Mouse (Mus musculus) yolk sac, embryonic 10.5 days (tissue): ENCODE results near the gene Extl1.

Experiments used
- DNase-seq: peaks from one replicate; pipeline ENCODE4 v3.0.0-alpha.2; 2017; ENCODE audit warnings: low spot score

Gene Extl1

DNA sequence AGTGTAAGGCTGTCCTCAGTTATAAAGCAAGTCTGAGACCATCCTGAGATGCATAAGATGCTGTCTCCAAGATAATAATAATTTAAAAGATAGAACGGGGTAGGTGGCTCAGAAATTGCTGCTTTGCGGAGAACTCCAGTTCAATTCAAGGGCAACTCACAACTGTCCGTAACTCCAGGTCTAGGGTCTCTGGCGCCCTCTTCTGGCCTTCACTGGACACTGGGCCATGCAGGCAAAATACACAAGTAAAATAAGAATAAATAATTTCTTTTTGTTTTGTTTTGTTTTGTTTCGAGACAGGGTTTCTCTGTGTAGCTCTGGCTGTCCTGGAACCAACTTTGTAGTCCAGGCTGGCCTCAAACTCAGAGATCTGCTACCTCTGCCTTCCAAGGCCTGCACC, 4.7 kb upstream of the Extl1 start:
- no peak for DNase-seq

DNA sequence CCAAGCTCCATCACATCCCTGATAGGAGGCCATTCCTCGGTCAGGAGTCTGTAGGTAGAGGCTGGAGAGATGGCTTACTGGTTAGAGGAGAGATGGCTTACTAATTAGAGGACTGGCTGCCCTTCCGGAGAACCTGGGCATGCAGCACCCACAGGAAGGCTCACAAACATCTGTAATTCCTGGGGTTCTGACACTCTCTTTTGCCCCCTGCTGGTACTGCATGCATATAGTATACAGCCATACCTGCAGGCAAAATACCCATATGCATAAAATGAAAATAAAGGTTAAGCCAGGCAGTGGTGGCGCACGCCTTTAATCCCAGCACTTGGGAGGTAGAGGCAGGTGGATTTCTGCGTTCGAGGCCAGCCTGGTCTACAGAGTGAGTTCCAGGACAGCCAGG, 3.6 kb upstream of the Extl1 start:
- DNase-seq, result no peak

DNA sequence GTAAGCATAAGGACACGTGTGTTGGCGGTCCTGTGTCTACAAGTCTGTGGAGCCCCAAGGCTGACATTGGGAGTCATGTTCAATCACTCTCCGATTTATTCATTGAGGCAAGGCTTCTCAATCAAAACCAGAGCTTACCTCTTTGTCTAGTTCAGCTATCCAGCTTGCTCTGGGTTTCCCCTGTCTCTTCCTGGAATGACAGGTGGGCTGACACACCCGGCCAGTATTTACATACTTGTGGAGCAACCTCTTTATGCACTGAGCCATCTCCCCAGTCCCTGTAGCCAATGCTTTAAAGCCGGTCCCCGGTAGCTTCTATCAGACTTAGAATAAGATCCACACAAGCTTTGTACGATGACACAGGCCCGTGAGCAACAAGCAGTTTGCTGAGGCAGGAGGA, 4.1 kb downstream of the Extl1 start:
- DNase-seq, result no peak

DNA sequence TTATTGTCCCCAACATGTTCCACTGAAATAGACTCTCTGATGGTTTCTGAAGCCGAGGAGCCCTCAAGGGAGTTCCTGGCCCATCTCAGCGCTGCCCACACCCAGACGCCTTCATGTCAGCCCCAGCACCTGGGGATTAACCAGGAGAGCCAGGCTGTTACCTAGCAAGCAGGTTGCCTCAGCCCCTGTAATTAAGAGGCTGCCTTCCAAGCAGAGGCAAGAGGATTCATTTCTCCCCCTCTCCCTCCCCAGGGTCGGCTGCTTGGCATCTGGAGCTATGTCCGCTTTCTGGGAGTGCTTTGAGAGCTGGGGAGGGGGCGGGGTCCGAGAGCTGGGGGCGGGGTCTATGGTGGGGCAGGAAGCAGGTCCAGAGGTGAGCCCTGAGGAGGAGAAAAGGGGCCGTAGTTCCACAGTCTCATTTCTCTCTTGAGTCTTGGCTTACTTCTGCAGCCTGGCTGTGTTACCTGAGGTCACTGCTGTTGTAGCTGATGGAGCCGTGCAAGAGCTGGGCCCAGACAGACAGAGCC, 5.5 kb downstream of the Extl1 start:
- DNase-seq, result no peak

DNA sequence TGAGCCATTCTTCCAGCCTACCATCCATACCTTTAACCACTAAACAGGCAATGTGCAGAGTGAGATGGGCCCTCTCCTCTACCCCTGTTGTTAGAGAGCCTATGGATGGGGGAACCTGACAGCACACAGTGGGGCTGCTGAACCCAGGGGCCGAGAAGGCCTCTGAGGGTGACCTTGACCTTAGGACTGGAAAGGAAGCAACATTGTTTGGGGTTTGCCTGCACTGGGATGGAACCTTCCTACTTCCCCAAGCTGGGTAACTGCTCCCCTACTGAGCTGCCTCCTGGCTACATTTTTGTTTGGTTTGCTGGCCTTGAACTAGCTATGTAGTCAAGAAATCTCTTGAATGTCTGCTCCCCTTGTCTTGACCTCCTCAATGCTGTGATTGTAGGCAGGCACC, 9.3 kb downstream of the Extl1 start:
- DNase-seq, result no peak

DNA sequence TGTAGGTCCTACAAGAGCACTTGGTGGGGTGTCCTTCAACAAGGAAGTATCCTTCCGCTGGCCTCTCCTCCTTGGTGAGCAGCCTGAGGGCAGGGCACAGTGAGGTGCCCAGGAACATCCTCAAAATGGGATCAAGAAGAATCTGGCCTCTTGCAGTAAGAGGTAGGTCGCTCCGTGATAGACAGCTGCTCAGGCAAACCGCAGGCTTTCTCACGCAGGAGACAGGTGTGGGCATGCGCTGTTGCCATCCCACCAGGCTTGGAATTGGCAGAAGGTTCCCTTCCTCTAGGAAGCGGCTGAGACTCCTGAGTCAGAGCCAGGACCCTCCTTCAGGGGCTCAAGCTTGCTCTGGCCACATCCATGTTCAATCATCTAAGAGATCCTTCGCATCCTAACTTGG, 10.4 kb downstream of the Extl1 start:
- DNase-seq, result no peak

DNA sequence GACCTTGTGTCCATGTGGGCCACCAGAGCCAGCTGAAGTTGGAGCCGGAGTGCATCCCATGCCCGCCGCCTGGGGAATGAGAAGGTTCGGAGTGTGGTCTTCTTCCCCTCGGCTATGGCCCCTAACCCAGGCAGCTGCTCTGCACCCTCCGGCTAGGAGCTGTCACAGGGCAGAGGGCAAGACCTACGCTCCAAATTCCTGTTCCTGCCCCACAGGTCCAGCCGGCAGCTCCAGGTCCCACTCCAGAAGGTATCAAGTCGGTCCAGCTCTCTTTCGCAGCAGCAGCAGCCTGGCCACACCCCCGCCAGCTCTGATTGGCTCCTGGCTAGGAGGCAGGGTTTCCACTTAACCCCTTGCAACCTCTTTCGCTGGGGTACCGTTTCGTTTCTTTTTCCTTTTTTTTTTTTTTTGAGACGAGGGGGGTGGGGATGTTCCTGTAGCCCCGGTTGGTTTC, 11.3 kb downstream of the Extl1 start:
- peak; percentile 64 for DNase-seq

DNA sequence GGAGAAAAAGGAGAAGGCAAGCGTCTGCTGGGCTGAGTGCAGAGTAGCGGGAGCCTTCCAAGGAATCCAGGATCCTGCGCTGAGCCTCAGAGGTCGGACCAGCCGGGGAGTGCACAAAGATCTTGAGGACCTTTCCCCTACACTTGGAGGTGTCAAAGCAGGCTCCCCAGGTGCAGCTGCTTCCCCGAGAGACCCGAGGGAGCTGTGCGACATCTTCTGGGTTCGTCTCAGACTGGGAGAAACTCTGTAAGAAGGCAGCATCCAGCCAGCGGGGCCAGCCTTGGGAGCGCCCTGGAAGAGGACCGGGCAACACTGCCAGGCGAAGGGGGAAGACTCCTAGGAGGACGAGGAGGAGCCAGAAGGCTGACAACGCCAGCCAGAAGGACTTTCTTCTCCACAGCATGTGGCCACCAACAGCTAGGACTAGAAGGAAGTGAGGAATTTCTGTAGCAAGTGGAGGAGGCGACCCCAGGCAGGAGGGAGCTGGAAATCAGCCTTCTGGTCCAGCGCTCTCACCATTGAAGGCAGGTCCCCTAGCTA, 12.3 kb downstream of the Extl1 start:
- DNase-seq, result no peak

DNA sequence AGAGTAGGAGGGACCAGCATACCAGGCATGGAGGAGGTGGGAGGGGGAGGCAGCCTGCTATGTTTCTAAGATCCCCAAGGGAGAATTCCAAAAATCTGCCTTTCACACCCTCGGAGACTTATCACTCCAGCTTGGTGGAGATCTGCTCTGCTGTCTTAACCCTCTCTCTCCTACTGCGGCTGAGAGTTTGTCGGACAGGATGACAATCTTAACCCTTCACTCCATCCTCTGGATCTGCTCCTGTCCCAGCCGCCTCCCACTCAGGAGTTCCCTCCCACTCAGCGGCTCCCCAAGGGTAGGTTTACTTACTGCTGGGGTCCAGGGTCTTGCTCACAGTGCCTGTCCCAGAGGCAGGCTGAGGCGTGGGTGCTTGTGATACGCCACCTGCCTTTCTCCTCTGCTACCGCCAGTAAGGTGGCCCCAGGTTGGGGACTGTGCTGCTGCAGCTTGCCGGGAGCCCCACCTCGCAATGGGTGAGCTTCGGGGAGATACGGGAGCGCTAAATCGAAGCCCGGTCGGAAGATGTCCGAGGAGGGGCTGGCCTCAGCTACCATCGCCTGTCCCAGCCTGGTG, 12.9 kb downstream of the Extl1 start:
- DNase-seq, result peak; percentile 35

DNA sequence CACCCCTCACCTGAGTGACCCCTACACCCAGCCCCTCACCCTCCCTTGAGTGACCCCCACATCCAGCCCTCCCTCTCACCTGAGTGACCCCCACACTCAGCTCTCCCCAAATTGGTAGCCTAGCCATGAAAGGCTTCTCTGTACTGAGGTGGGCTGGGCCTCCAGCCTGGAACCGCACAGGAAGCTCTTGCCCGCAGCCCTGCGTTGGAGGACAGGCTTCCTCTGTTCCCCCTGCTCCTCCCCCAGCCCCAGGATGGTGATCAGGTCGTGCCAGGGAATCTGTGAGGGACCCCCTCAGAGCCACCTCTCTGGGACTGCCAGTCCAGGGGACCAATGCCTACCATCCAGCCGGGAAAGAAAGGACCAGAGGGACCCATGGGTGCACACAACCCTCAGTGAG, 18.4 kb downstream of the Extl1 start:
- DNase-seq, result no peak

DNA sequence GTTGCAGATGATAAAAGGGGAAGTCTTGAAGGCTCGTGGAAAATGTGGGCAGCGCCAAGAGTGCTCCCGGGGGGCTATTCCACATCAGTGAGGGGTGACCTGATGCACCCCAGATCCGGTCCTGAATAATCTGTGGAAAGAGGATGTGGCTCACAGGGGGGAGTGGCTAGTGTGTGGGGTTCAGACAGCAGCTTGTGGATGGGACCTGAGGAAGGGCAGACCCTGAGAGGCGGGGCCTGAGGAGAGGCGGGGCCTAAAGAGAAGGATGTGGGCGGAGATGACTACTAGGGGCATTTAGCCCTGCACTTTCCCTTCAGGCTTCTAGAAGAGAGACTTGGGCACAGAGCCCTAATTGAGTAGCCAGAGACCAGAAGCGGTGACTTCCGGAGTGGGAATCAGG, 21.1 kb downstream of the Extl1 start:
- DNase-seq, result no peak

DNA sequence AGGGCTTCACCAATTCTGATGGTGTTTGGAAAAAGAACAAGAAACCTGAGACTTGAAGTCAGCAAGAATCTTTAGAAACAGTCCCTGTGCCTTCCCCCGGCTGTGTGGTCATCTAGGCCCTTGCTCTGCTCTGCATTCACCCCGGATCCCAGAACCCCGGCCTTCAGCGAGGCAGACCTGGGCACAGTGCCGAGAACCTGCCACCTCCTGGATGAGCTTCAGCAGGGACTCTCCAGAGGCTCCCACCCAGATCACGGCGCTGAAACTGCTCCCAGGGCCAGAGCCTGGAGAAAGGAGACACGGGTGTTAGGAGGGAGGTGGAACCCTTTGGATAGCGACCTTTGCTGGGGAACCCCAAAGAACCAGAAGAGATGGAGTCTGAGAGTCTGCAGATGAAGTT, 21.5 kb downstream of the Extl1 start:
- no peak for DNase-seq

DNA sequence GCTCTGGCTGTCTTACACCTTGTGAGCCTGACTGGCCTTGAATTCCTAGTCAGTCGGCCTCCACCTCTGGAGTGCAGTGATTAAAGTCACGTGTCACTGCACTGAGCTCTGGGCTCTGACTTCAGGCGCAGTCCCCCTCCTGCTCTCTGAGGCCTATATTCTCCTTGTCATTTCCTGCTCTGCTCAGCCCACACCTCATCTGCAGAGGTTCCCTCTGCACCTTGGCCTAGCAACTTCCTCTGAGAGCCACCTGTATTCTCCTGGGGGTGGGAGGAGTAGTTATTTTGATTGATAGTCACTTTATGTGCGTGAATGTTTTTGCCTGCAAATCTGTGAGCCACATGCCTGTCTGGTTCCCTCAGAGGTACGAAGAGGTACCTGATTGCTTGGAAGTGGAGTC, 22.4 kb downstream of the Extl1 start:
- DNase-seq, result peak; percentile 63

DNA sequence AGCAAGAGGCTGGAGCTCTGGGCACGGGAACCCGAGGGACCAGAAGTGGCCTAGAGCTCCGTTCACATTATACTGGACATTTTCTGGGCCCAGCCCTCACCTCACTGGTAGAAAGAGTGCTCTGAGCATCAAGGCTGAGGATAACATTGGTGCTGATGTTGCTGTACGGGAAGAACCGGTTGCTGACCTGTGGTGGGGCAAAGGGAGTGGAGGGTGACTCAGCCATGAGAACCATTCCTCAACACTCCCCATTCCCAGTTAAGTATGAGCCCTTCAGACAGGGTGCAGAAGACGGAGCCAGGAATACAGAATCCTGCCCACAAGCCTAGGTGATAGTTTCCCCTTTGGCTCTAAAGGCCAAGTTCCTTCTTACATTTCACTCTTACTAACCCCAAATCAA, 24.0 kb downstream of the Extl1 start:
- no peak for DNase-seq

DNA sequence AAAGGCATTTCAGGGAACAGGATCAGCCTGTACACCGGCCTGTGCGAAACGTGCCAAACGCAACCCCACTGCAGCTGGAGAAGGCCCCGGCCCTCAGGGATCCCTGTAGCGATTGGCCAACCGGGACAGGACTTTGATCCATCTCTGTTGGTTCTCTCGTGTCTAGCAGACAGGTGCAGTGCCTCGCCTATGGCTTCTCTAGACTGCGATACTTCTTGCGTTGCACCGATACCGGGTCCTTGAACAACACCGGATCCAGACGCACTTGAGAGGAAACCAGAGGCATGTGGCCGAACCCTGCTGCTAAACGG, 26.2 kb downstream of the Extl1 start:
- DNase-seq, result no peak

DNA sequence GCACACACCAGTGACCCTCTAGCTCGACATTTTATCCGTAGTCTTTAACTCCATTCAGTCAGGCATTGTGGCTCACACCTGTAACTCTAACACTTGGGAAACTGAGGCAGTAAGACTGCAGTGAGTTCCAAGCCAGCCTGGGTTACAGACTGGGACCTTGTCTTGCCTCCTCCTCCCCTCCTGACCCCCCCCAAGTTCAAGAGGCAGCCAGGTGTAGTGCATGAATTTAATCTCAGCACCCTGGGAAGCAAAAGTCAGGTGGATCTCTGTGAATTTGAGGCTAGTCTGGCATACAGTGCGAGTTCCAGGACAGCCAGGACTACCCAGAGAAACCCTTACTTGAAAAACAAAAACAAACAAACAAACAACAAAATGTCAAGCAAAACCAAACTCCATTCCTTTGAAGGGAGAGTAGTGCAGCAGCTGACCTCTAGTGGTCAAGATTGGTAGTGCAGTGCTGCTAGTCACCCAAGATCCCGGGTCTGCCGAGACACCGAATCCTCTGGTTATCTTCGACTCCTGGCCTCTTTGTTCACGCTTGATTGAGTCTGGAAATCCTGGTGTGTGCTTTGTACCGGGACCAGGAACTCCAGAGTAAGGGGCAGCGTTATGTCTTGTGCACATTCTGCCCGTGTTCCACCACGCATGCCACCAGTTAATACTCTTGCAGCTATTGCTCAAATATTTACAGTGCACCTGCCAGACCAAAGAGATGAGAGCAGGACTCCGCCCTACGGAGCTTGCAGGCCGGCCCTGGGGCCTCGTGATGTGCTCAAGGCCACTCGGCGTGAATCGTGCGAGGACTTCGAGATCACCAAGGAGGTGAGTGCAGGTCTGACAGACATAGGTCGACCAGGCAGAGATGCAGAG, 26.8 kb downstream of the Extl1 start:
- DNase-seq, result peak; percentile 76

DNA sequence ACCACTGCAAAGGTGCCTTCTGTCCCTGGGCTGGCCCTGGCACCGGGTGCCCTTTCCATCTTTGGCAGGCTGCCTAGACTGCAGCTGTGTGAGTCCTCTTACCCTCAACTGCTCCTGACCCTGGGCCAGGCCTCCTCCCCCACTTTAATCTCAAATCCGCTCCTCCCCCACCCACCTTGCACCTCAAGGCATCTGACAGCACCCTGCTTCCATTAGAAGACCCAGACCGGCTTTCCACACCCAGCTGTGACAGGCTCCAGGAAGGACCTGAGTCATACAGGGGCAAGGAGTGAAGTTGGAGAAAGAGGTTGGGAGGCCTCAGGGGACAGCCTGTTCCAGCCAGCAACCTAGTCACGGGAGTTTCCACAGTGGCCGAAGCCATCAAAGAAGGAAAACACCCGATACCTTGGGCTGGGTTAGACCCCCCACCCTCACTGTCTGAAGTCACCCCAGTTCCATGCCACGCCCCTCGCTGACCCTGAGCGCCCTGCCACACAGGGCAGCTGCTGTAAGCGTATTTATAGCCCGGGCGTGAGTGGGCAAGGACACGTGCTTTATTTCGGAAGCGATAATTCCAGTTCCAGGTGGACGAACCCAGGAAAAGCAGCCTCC, 27.7 kb downstream of the Extl1 start:
- no peak for DNase-seq

DNA sequence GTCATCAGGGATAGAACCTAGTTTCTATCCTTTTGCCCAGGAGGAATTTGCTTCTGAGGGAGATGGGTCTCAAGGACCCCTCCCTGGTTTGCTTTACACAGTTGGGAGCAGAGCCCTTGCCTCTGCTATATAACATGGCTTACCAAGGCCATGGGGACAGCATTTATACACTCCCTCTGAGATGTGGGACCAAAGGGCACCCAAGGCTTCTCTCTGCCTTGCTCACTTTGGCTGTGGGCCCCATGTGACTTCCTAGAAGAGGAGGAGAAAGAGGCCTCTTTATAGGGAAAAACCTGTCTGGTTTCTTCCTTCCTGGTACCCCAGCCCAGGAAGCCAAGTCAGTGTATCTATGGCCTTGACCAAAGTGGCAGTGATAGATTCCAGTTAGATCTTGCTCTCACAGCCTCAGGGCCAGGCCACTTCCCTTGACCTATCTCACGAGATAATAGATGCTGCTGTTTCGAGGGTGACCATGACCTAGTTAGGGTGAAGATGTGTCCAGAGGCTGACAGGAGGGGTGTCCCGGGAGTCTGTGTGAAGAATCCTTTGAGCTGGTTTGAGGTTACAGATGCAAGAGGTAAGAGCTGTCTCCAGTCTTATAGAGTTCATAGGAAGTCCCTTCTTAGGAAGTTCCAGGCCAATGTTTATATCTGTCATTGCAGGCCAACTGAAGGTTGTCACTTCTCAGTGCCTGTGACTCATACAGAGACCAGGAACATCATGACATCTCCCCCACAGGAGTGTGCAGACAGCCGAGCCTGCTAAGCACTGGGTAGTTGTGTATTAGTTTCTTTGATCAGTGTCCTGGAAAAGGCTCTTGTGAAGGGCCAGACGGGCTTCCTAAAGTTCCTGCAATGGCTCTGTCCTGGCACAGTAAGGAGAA, 29.9 kb downstream of the Extl1 start:
- no peak for DNase-seq

DNA sequence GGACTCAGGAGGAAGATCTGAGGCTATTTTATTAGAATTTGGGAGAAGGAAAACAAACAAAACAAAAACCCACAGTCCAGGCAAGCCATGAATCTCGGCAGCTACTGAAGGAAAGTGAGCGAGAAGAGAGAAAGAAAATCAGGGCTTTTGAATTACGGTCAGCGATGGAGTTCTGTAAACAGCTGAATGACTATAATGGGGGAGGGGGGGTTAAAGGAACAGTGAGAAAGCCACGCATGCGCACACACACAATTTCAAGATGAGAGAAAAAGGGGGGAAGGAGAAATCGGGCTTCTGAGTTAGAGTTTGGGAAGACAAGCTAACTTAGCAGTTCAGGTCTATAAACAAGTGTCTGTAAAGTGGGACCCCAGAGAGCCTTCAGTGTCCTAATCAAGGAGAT, 30.7 kb downstream of the Extl1 start:
- no peak for DNase-seq

DNA sequence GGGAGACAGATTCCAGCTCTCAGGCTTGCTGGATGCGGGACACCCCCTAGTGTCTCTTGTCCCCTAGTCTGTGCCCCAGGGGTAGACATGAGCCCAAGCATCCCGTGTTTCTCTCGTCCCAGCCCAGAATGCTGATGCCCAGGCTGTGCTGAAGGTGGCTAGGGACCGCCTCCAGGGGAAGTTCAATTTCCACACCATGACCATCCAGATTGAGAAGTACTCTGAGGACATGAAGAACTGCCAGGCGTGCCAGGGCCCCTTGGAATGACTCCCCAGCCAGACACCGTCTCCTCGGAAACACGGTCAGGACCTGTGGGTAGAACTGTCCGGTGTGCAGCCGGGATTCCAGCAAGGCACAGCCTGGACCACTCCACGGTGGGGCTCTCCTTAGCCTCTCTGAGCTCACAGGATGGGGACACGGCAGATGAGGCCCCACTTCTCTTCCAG, 31.4 kb downstream of the Extl1 start:
- no peak for DNase-seq

DNA sequence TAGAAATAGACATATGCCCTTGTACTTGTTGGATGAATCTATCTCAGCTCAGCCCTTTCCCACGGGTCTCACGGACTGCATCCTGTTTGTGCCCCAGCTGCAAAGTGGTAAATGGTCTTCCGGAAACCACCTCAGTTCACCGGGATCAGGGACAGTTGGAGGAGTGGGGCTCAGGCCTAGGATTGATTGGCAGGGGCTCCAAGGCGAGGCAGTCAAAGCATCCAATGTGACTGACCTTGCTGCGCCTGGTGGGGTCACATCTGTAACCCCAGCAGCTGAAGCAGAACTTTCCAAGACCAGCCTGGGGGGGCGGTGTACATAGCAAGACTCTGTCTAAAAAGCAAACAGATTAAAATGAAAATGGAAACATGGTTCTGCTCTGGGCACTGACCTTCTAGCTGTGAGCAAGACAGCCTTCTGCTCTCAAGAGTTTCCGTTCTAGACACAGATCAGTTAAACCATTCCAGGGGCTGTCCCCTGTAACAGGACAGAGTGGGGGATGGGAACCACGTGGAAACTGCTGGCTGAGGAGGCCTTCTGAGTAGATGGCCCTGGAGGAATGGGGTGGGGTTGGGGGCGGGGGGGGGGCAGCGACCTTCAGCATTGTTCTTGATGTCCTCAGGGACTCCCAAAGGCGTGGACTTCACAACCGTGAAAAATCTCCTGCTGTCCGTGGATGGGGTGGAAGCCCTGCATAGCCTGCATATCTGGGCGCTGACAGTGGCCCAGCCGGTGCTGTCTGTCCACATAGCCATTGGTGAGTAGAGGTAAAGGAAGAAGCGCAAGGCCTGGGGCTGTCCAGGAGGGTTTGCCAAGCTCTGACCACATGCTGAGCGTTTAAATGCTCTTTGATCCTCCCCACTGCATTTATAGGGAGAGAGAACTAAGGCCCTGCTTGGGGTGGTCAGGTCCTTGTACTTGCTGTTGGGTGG, 32.1 kb downstream of the Extl1 start:
- peak; percentile 50 for DNase-seq
